Mouse (Mus musculus) adipose tissue, adult 10 weeks (tissue): ENCODE data around the gene Gpr137. TPM values are rescaled to one million over a fixed set of nuclear protein-coding genes. Genes with fewer than 3 reads are reported as not detected.

Experiments
- polyA plus RNA-seq: library from polyadenylated mRNA; stranded (reverse); fragments of 350-450 nt; fragmentation: Illumina TruSeq; extraction: RNeasy Lipid Tissue Mini Kit (QIAGEN cat#74804); gene quantifications from one replicate; pipeline ENCODE4 v1.2.3, GENCODE M21; 2014; ENCODE audit warnings: low read depth, low replicate concordance

Gene Gpr137
- 57.9 TPM for polyA plus RNA-seq

GRCm38 (mm10) chr19:6942249-6942691 is at the start of gene Gpr137:
Gpr137 (minus strand) TSS chr19:6942480.

GRCm38 (mm10) chr19:6987061-6987903 is 45.0 kb upstream of the Gpr137 start, which contains the start of gene Vegfb:
Vegfb (minus strand) TSS chr19:6987651.

GRCm38 (mm10) chr19:6980381-6981093 is 38.3 kb upstream of the Gpr137 start, which contains the start of gene Fkbp2:
Fkbp2 (minus strand) TSS chr19:6980501.

GRCm38 (mm10) chr19:6975537-6976521 is 33.5 kb upstream of the Gpr137 start, which contains the start of gene Plcb3:
Plcb3 (minus strand) TSS chr19:6976470.

GRCm38 (mm10) chr19:6974211-6975205 is 32.2 kb upstream of the Gpr137 start, which contains the start of gene Ppp1r14b:
Ppp1r14b (plus strand) TSS chr19:6974968.

GRCm38 (mm10) chr19:6941372-6942248 is 670 bp downstream of the Gpr137 start, which contains the start of gene Bad:
Bad (plus strand) TSS chr19:6941861.

GRCm38 (mm10) chr19:6934195-6934977 is 7.9 kb downstream of the Gpr137 start, which contains the start of gene Kcnk4:
Kcnk4 (minus strand) TSS chr19:6934515.

GRCm38 (mm10) chr19:6925307-6925573 is 17.0 kb downstream of the Gpr137 start, which contains the start of gene Catsperz:
Catsperz (minus strand) TSS chr19:6925380.

GRCm38 (mm10) chr19:6921647-6922567 is 20.4 kb downstream of the Gpr137 start, which contains the start of gene Esrra:
Esrra (minus strand) TSS chr19:6921813.

GRCm38 (mm10) chr19:6909507-6910289 is 32.6 kb downstream of the Gpr137 start, which contains the start of the genes Trmt112 and Prdx5:
Trmt112 (plus strand) TSS chr19:6909698.
Prdx5 (minus strand) TSS chr19:6910106.

Other genes starting within 250 kb of the Gpr137 start
- 20.0 TPM for gene Rps6ka4, start 101.8 kb downstream of the Gpr137 start, polyA plus RNA-seq
- gene Ccdc88b, start 84.3 kb downstream of the Gpr137 start, polyA plus RNA-seq, result 2.5 TPM
- 56.4 TPM for gene Trmt112, start 32.8 kb downstream of the Gpr137 start, polyA plus RNA-seq
- 299 TPM for gene Prdx5, start 32.4 kb downstream of the Gpr137 start, polyA plus RNA-seq
- 28.7 TPM for gene Esrra, start 20.7 kb downstream of the Gpr137 start, polyA plus RNA-seq
- 10.1 TPM for gene Catsperz, start 17.1 kb downstream of the Gpr137 start, polyA plus RNA-seq
- gene Kcnk4, start 8.0 kb downstream of the Gpr137 start, polyA plus RNA-seq, result 0.31 TPM
- 54.0 TPM for gene Bad, start 619 bp downstream of the Gpr137 start, polyA plus RNA-seq
- gene Ppp1r14b, start 32.5 kb upstream of the Gpr137 start, polyA plus RNA-seq, result 81.3 TPM
- 38.0 TPM for gene Plcb3, start 34.0 kb upstream of the Gpr137 start, polyA plus RNA-seq
- gene Fkbp2, start 38.0 kb upstream of the Gpr137 start, polyA plus RNA-seq, result 204 TPM
- gene Vegfb, start 45.2 kb upstream of the Gpr137 start, polyA plus RNA-seq, result 60.0 TPM
- 40.7 TPM for gene Dnajc4, start 50.1 kb upstream of the Gpr137 start, polyA plus RNA-seq
- 23.3 TPM for gene Nudt22, start 53.6 kb upstream of the Gpr137 start, polyA plus RNA-seq
- 11.9 TPM for gene Trpt1, start 53.7 kb upstream of the Gpr137 start, polyA plus RNA-seq
- gene Fermt3, start 77.0 kb upstream of the Gpr137 start, polyA plus RNA-seq, result 10.2 TPM
- gene Stip1, start 97.5 kb upstream of the Gpr137 start, polyA plus RNA-seq, result 65.5 TPM
- gene Macrod1, start 114.3 kb upstream of the Gpr137 start, polyA plus RNA-seq, result 26.8 TPM
- gene Flrt1, start 163.2 kb upstream of the Gpr137 start, polyA plus RNA-seq, result 0.72 TPM